Mouse (Mus musculus): ENCODE results near the gene Zpld1. TPM values are rescaled to one million over a fixed set of nuclear protein-coding genes. Genes with fewer than 3 reads are reported as not detected.

The Zpld1 gene
- 0.27 and 0.80 TPM in 2 replicates for polyA plus RNA-seq (2016; fragmentation: Nextera tagmentation; extraction: Ambion mirVana)

- Histone ChIP-seq H3K27me3 (ENCODE audit: insufficient read depth, poor library complexity, severe bottlenecking) (no peaks in the 10 kb centered on the region), H3K4me1 (replicated peaks) (no peaks in the 10 kb centered on the region), H3K36me3 (no peaks in the 10 kb centered on the region), H3K4me3 (no peak within 1 kb of the TSS), H3K27ac (no peak within 1 kb of the TSS), H3K9me3 (no peaks in the 10 kb centered on the region)
- 97% methylated on average over 2 of the region's 2 CpGs for WGBS
- no peak for DNase-seq (ENCODE audit: low spot score)
Observed at GRCm38 (mm10) chr16:55297886-55298285, at the start of gene Zpld1. Gene Zpld1 (minus strand): TSS chr16:55297986.

- Histone ChIP-seq H3K4me1 (replicated peaks) (no peaks in the 10 kb centered on the region), H3K9me3 (no peaks in the 10 kb centered on the region), H3K4me3 (no peak overlapping the region), H3K27me3 (ENCODE audit: insufficient read depth, poor library complexity, severe bottlenecking) (no peaks in the 10 kb centered on the region), H3K27ac (no peak overlapping the region), H3K36me3 (no peaks in the 10 kb centered on the region)
- no peak for DNase-seq (ENCODE audit: low spot score)
- 92% methylated on average over 3 of the region's 3 CpGs for WGBS
Observed at GRCm38 (mm10) chr16:55345644-55346043, 47.9 kb upstream of the Zpld1 start.

- Histone ChIP-seq H3K9me3 (no peaks in the 10 kb centered on the region), H3K4me3 (no peak overlapping the region), H3K4me1 (replicated peaks) (peaks cover 8% of the 10 kb centered on the region), H3K27me3 (ENCODE audit: insufficient read depth, poor library complexity, severe bottlenecking) (no peaks in the 10 kb centered on the region), H3K27ac (peak overlapping the region; percentile 70), H3K36me3 (no peaks in the 10 kb centered on the region)
- DNase-seq (ENCODE audit: low spot score): peak; percentile 62
- WGBS: 56% methylated on average over 8 of the region's 8 CpGs
Observed at GRCm38 (mm10) chr16:55321542-55322514, 24.0 kb upstream of the Zpld1 start.

GRCm38 (mm10) chr16:55316996-55317395 lies 19.2 kb upstream of the Zpld1 start:
- Histone ChIP-seq H3K4me3 (no peak overlapping the region), H3K36me3 (no peaks in the 10 kb centered on the region), H3K27ac (no peak overlapping the region), H3K4me1 (replicated peaks) (peaks cover 11% of the 10 kb centered on the region), H3K9me3 (no peaks in the 10 kb centered on the region), H3K27me3 (ENCODE audit: insufficient read depth, poor library complexity, severe bottlenecking) (no peaks in the 10 kb centered on the region)
- no peak for DNase-seq (ENCODE audit: low spot score)

- Histone ChIP-seq H3K27ac (no peak overlapping the region), H3K27me3 (ENCODE audit: insufficient read depth, poor library complexity, severe bottlenecking) (no peaks in the 10 kb centered on the region), H3K9me3 (no peaks in the 10 kb centered on the region), H3K4me3 (no peak overlapping the region), H3K4me1 (replicated peaks) (peaks cover 5% of the 10 kb centered on the region), H3K36me3 (no peaks in the 10 kb centered on the region)
- no peak for DNase-seq (ENCODE audit: low spot score)
- WGBS: 91% methylated on average over 3 of the region's 3 CpGs
Observed at GRCm38 (mm10) chr16:55312106-55312505, 14.3 kb upstream of the Zpld1 start.

GRCm38 (mm10) chr16:55282696-55283095 lies 15.1 kb downstream of the Zpld1 start:
- H3K27ac ChIP-seq: no peak overlapping the region
- H3K4me3 ChIP-seq: no peak overlapping the region
- H3K27me3 ChIP-seq (ENCODE audit: insufficient read depth, poor library complexity, severe bottlenecking): no peaks in the 10 kb centered on the region
- WGBS: 83% methylated on average over 2 of the region's 2 CpGs
- H3K9me3 ChIP-seq: no peaks in the 10 kb centered on the region
- H3K4me1 ChIP-seq (replicated peaks): no peaks in the 10 kb centered on the region
- H3K36me3 ChIP-seq: no peaks in the 10 kb centered on the region
- no peak for DNase-seq (ENCODE audit: low spot score)

- Histone ChIP-seq H3K27ac (0 out of 2 replicates have a peak overlapping the region, but pooled peaks have one; percentile 8), H3K4me1 (replicated peaks) (no peaks in the 10 kb centered on the region), H3K9me3 (no peaks in the 10 kb centered on the region), H3K27me3 (ENCODE audit: insufficient read depth, poor library complexity, severe bottlenecking) (no peaks in the 10 kb centered on the region), H3K36me3 (no peaks in the 10 kb centered on the region), H3K4me3 (no peak overlapping the region)
- 82% methylated on average over 3 of the region's 3 CpGs for WGBS
- no peak for DNase-seq (ENCODE audit: low spot score)
Observed at GRCm38 (mm10) chr16:55277447-55277846, 20.3 kb downstream of the Zpld1 start.

GRCm38 (mm10) chr16:55265281-55265680 lies 32.5 kb downstream of the Zpld1 start:
- no peak for DNase-seq (ENCODE audit: low spot score)
- Histone ChIP-seq H3K4me3 (no peak overlapping the region), H3K4me1 (replicated peaks) (peaks cover 6% of the 10 kb centered on the region), H3K27ac (no peak overlapping the region), H3K36me3 (no peaks in the 10 kb centered on the region), H3K9me3 (no peaks in the 10 kb centered on the region), H3K27me3 (ENCODE audit: insufficient read depth, poor library complexity, severe bottlenecking) (no peaks in the 10 kb centered on the region)
- 20% methylated on average over 4 of the region's 4 CpGs for WGBS

GRCm38 (mm10) chr16:55260862-55261574 lies 36.8 kb downstream of the Zpld1 start:
- H3K36me3 ChIP-seq: no peaks in the 10 kb centered on the region
- no peaks in the 10 kb centered on the region for H3K27me3 ChIP-seq (ENCODE audit: insufficient read depth, poor library complexity, severe bottlenecking)
- no peak overlapping the region for H3K4me3 ChIP-seq
- no peak for DNase-seq (ENCODE audit: low spot score)
- no peak overlapping the region for H3K27ac ChIP-seq
- H3K9me3 ChIP-seq: no peaks in the 10 kb centered on the region
- H3K4me1 ChIP-seq (replicated peaks): peaks cover 6% of the 10 kb centered on the region
- 70% methylated on average over 7 of the region's 7 CpGs for WGBS

GRCm38 (mm10) chr16:55259719-55260118 lies 38.1 kb downstream of the Zpld1 start:
- no peaks in the 10 kb centered on the region for H3K9me3 ChIP-seq
- no peaks in the 10 kb centered on the region for H3K27me3 ChIP-seq (ENCODE audit: insufficient read depth, poor library complexity, severe bottlenecking)
- no peaks in the 10 kb centered on the region for H3K4me1 ChIP-seq (replicated peaks)
- no peak overlapping the region for H3K4me3 ChIP-seq
- H3K27ac ChIP-seq: no peak overlapping the region
- WGBS: 88% methylated on average over 6 of the region's 6 CpGs
- no peak for DNase-seq (ENCODE audit: low spot score)
- no peaks in the 10 kb centered on the region for H3K36me3 ChIP-seq

- Histone ChIP-seq H3K4me1 (replicated peaks) (no peaks in the 10 kb centered on the region), H3K4me3 (no peak overlapping the region), H3K27ac (no peak overlapping the region), H3K9me3 (no peaks in the 10 kb centered on the region), H3K36me3 (no peaks in the 10 kb centered on the region), H3K27me3 (ENCODE audit: insufficient read depth, poor library complexity, severe bottlenecking) (no peaks in the 10 kb centered on the region)
- WGBS: 77% methylated on average over 2 of the region's 2 CpGs
- DNase-seq (ENCODE audit: low spot score): no peak
Observed at GRCm38 (mm10) chr16:55240996-55241395, 56.8 kb downstream of the Zpld1 start.

- 93% methylated on average over 1 of the region's 1 CpGs for WGBS
Observed at GRCm38 (mm10) chr16:55228995-55229622, 68.7 kb downstream of the Zpld1 start.

More at GRCm38 (mm10) chr16:55228995-55229622, 68.7 kb downstream of the Zpld1 start:
- Histone ChIP-seq H3K9me3 (no peaks in the 10 kb centered on the region), H3K4me1 (replicated peaks) (no peaks in the 10 kb centered on the region), H3K4me3 (no peak overlapping the region), H3K36me3 (no peaks in the 10 kb centered on the region), H3K27me3 (ENCODE audit: insufficient read depth, poor library complexity, severe bottlenecking) (no peaks in the 10 kb centered on the region), H3K27ac (no peak overlapping the region)
- no peak for DNase-seq (ENCODE audit: low spot score)
